Mouse (Mus musculus): ENCODE measurements at regions not wholly inside any gene's neighbourhood (a gene's known extent, or its start where the extent isn't known, plus 50 kb on each side); places are given as distances from the start of the nearest gene placed in this dataset.

- H3K9ac ChIP-seq (ENCODE audit: low read depth, low read length), result no peak overlapping the region
- H3K4me2 ChIP-seq (replicated peaks; ENCODE audit: low read depth, low read length), result no peak overlapping the region
- H3K4me1 ChIP-seq (ENCODE audit: control insufficient read depth, insufficient read depth, low read length), result peaks cover 6% of the 10 kb centered on the region; the same call in 1 of the 2 replicates
- H3K4me3 ChIP-seq (ENCODE audit: low read length), result no peak overlapping the region
- WGBS, result 46% methylated on average over 3 of the region's 3 CpGs
- no peak overlapping the region for H3K27ac ChIP-seq (ENCODE audit: low read depth, low read length)
- H3K27me3 ChIP-seq (ENCODE audit: control insufficient read depth, insufficient read depth, low read length), result no peaks in the 10 kb centered on the region
- no peak for ATAC-seq (ENCODE audit: low FRiP score, low TSS enrichment)
- no peaks in the 10 kb centered on the region for H3K36me3 ChIP-seq (ENCODE audit: control insufficient read depth, insufficient read depth, low read length)
- no peaks in the 10 kb centered on the region for H3K9me3 ChIP-seq (ENCODE audit: control insufficient read depth, low read length)
These were observed 315.8 kb downstream of the Setd4 start for GRCm38 (mm10) chr16:93288036-93288435.

- Histone ChIP-seq H3K4me3 (ENCODE audit: low read length) (no peak overlapping the region), H3K9me3 (ENCODE audit: control insufficient read depth, low read length) (no peaks in the 10 kb centered on the region), H3K27me3 (ENCODE audit: control insufficient read depth, insufficient read depth, low read length) (no peaks in the 10 kb centered on the region), H3K9ac (ENCODE audit: low read depth, low read length) (no peak overlapping the region), H3K4me2 (replicated peaks; ENCODE audit: low read depth, low read length) (no peak overlapping the region), H3K4me1 (ENCODE audit: control insufficient read depth, insufficient read depth, low read length) (peaks cover 6% of the 10 kb centered on the region; the same call in 1 of the 2 replicates), H3K27ac (ENCODE audit: low read depth, low read length) (no peak overlapping the region), H3K36me3 (ENCODE audit: control insufficient read depth, insufficient read depth, low read length) (no peaks in the 10 kb centered on the region)
- 85% methylated on average over 2 of the region's 2 CpGs for WGBS
- ATAC-seq (ENCODE audit: low FRiP score, low TSS enrichment), result no peak
These were observed 316.3 kb downstream of the Setd4 start for GRCm38 (mm10) chr16:93287520-93287919.

DNA sequence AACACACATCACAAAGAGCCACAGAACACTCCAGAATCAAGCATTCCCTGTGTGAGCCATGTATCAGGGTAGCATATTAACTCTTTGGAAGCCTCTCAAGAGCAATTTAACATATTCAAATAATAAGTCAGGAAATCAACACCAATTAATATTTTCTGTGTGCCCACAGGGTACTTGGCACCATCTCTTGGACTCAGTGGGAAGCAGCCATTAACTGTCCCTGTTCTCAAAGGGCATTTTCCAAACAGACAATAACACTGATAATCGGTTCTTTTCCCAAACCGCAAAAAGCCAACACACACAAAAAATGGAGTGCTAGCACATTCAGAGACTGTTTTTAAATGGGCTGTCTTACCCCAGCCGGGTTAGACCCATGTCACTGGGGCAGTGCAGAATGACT, 317.0 kb downstream of the Setd4 start:
- H3K36me3 ChIP-seq (ENCODE audit: control insufficient read depth, insufficient read depth, low read length), result no peaks in the 10 kb centered on the region
- ATAC-seq (ENCODE audit: low FRiP score, low TSS enrichment), result no peak
- WGBS, result 93% methylated on average over 3 of the region's 3 CpGs
- no peak overlapping the region for H3K4me3 ChIP-seq (ENCODE audit: low read length)
- no peaks in the 10 kb centered on the region for H3K9me3 ChIP-seq (ENCODE audit: control insufficient read depth, low read length)
- H3K27me3 ChIP-seq (ENCODE audit: control insufficient read depth, insufficient read depth, low read length), result no peaks in the 10 kb centered on the region
- no peak overlapping the region for H3K4me2 ChIP-seq (replicated peaks; ENCODE audit: low read depth, low read length)
- H3K4me1 ChIP-seq (ENCODE audit: control insufficient read depth, insufficient read depth, low read length), result peaks cover 3% of the 10 kb centered on the region; the same call in 1 of the 2 replicates
- H3K27ac ChIP-seq (ENCODE audit: low read depth, low read length), result no peak overlapping the region
- H3K9ac ChIP-seq (ENCODE audit: low read depth, low read length), result no peak overlapping the region

- no peaks in the 10 kb centered on the region for H3K36me3 ChIP-seq (ENCODE audit: control insufficient read depth, insufficient read depth, low read length)
- H3K27me3 ChIP-seq (ENCODE audit: control insufficient read depth, insufficient read depth, low read length), result no peaks in the 10 kb centered on the region
- no peak overlapping the region for H3K9ac ChIP-seq (ENCODE audit: low read depth, low read length)
- WGBS, result 93% methylated on average over 6 of the region's 6 CpGs
- ATAC-seq (ENCODE audit: low FRiP score, low TSS enrichment), result no peak
- H3K4me2 ChIP-seq (replicated peaks; ENCODE audit: low read depth, low read length), result no peak overlapping the region
- no peaks in the 10 kb centered on the region for H3K9me3 ChIP-seq (ENCODE audit: control insufficient read depth, low read length)
- no peak overlapping the region for H3K27ac ChIP-seq (ENCODE audit: low read depth, low read length)
- H3K4me1 ChIP-seq (ENCODE audit: control insufficient read depth, insufficient read depth, low read length), result no peaks in the 10 kb centered on the region
- no peak overlapping the region for H3K4me3 ChIP-seq (ENCODE audit: low read length)
These were observed 318.7 kb downstream of the Setd4 start for GRCm38 (mm10) chr16:93285191-93285590.

GRCm38 (mm10) chr16:93281715-93282114, 322.1 kb downstream of the Setd4 start:
- no peak overlapping the region for H3K4me3 ChIP-seq (ENCODE audit: low read length)
- H3K9ac ChIP-seq (ENCODE audit: low read depth, low read length), result no peak overlapping the region
- H3K27ac ChIP-seq (ENCODE audit: low read depth, low read length), result no peak overlapping the region
- no peaks in the 10 kb centered on the region for H3K4me1 ChIP-seq (ENCODE audit: control insufficient read depth, insufficient read depth, low read length)
- peaks cover under 1% of the 10 kb centered on the region; the same call in 1 of the 2 replicates for H3K27me3 ChIP-seq (ENCODE audit: control insufficient read depth, insufficient read depth, low read length)
- no peak for ATAC-seq (ENCODE audit: low FRiP score, low TSS enrichment)
- no peak overlapping the region for H3K4me2 ChIP-seq (replicated peaks; ENCODE audit: low read depth, low read length)
- H3K9me3 ChIP-seq (ENCODE audit: control insufficient read depth, low read length), result no peaks in the 10 kb centered on the region
- H3K36me3 ChIP-seq (ENCODE audit: control insufficient read depth, insufficient read depth, low read length), result no peaks in the 10 kb centered on the region
- WGBS, result 8% methylated on average over 1 of the region's 1 CpGs

GRCm38 (mm10) chr16:93272636-93273035, 331.2 kb downstream of the Setd4 start:
- Histone ChIP-seq H3K4me3 (ENCODE audit: low read length) (no peak overlapping the region), H3K4me1 (ENCODE audit: control insufficient read depth, insufficient read depth, low read length) (0 out of 2 replicates have a peak, but pooled peaks cover 10% of the 10 kb centered on the region), H3K27me3 (ENCODE audit: control insufficient read depth, insufficient read depth, low read length) (peaks cover 3% of the 10 kb centered on the region; the same call in 1 of the 2 replicates), H3K9me3 (ENCODE audit: control insufficient read depth, low read length) (no peaks in the 10 kb centered on the region), H3K4me2 (replicated peaks; ENCODE audit: low read depth, low read length) (peak overlapping the region; percentile 21; the same call in 1 of the 2 replicates), H3K27ac (ENCODE audit: low read depth, low read length) (no peak overlapping the region), H3K36me3 (ENCODE audit: control insufficient read depth, insufficient read depth, low read length) (no peaks in the 10 kb centered on the region), H3K9ac (ENCODE audit: low read depth, low read length) (no peak overlapping the region)
- no peak for ATAC-seq (ENCODE audit: low FRiP score, low TSS enrichment)
- 46% methylated on average over 8 of the region's 8 CpGs for WGBS

- no peak overlapping the region for H3K9ac ChIP-seq (ENCODE audit: low read depth, low read length)
- 40% methylated on average over 6 of the region's 6 CpGs for WGBS
- no peak overlapping the region for H3K4me3 ChIP-seq (ENCODE audit: low read length)
- H3K36me3 ChIP-seq (ENCODE audit: control insufficient read depth, insufficient read depth, low read length), result no peaks in the 10 kb centered on the region
- H3K27ac ChIP-seq (ENCODE audit: low read depth, low read length), result no peak overlapping the region
- no peak for ATAC-seq (ENCODE audit: low FRiP score, low TSS enrichment)
- peaks cover 3% of the 10 kb centered on the region; the same call in 1 of the 2 replicates for H3K27me3 ChIP-seq (ENCODE audit: control insufficient read depth, insufficient read depth, low read length)
- 0 out of 2 replicates have a peak, but pooled peaks cover 10% of the 10 kb centered on the region for H3K4me1 ChIP-seq (ENCODE audit: control insufficient read depth, insufficient read depth, low read length)
- 0 out of 2 replicates have a peak overlapping the region, but pooled peaks have one; percentile 21 for H3K4me2 ChIP-seq (replicated peaks; ENCODE audit: low read depth, low read length)
- H3K9me3 ChIP-seq (ENCODE audit: control insufficient read depth, low read length), result no peaks in the 10 kb centered on the region
These were observed 331.7 kb downstream of the Setd4 start for GRCm38 (mm10) chr16:93272146-93272545.

- ATAC-seq (ENCODE audit: low FRiP score, low TSS enrichment), result no peak
- 64% methylated on average over 4 of the region's 4 CpGs for WGBS
- no peaks in the 10 kb centered on the region for H3K4me1 ChIP-seq (ENCODE audit: control insufficient read depth, insufficient read depth, low read length)
- H3K9ac ChIP-seq (ENCODE audit: low read depth, low read length), result no peak overlapping the region
- no peaks in the 10 kb centered on the region for H3K9me3 ChIP-seq (ENCODE audit: control insufficient read depth, low read length)
- H3K4me3 ChIP-seq (ENCODE audit: low read length), result no peak overlapping the region
- no peak overlapping the region for H3K4me2 ChIP-seq (replicated peaks; ENCODE audit: low read depth, low read length)
- no peaks in the 10 kb centered on the region for H3K36me3 ChIP-seq (ENCODE audit: control insufficient read depth, insufficient read depth, low read length)
- no peak overlapping the region for H3K27ac ChIP-seq (ENCODE audit: low read depth, low read length)
- no peaks in the 10 kb centered on the region for H3K27me3 ChIP-seq (ENCODE audit: control insufficient read depth, insufficient read depth, low read length)
These were observed 339.7 kb downstream of the Setd4 start for GRCm38 (mm10) chr16:93264061-93264585.

DNA sequence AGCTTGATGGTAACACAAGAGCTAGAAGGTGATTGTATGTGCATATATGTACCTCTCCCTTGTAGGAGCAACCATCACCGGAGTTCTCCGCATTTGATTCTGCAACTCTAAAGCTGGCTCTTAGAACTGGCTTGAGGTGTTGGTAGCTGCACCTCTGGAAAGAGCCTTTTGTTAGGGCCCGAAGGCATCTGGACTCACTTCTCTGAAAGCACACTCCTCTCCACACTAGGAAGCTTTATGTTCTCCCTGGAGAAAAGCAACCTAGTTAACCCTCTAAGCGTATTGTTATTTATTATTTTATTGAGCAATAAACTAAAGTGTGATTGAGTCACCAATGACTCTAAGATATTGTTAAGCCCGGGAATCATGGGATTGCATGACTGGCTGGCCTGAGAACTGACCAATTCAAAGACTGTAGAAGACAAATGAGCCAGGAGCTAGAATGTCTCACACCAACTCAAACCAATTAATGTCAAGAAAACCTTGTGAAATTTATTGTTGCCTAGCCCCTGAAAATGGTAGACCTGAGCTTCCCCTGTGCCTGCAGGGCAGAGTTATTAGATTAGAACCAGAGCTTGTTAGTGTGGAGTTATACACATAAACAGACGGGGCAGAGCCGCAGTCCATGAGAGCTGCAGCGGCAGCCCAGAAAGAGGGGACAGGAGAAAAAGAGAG, 340.6 kb downstream of the Setd4 start:
- Histone ChIP-seq H3K27me3 (ENCODE audit: control insufficient read depth, insufficient read depth, low read length) (no peaks in the 10 kb centered on the region), H3K27ac (ENCODE audit: low read depth, low read length) (no peak overlapping the region), H3K9ac (ENCODE audit: low read depth, low read length) (no peak overlapping the region), H3K9me3 (ENCODE audit: control insufficient read depth, low read length) (no peaks in the 10 kb centered on the region), H3K4me1 (ENCODE audit: control insufficient read depth, insufficient read depth, low read length) (no peaks in the 10 kb centered on the region), H3K4me2 (replicated peaks; ENCODE audit: low read depth, low read length) (no peak overlapping the region), H3K36me3 (ENCODE audit: control insufficient read depth, insufficient read depth, low read length) (no peaks in the 10 kb centered on the region), H3K4me3 (ENCODE audit: low read length) (no peak overlapping the region)
- no peak for ATAC-seq (ENCODE audit: low FRiP score, low TSS enrichment)
- 28% methylated on average over 8 of the region's 8 CpGs for WGBS
